Mouse (Mus musculus) olfactory bulb, adult 2 months (tissue): Measurements from ENCODE around the gene Phex. TPM values are rescaled to one million over a fixed set of nuclear protein-coding genes. Genes with fewer than 3 reads are reported as not detected.

ENCODE experiments used
- H3K27ac ChIP-seq: fragments of 200-500 bp; 2 replicates; pipeline ENCODE4 v1.5.1; 2012; ENCODE audit warnings: low read depth, low read length; ENCODE audit not compliant: insufficient read depth
- H3K4me1 ChIP-seq: fragments of 200-500 bp; 2 replicates; pipeline ENCODE4 v1.6.1; 2012; ENCODE audit warnings: low read length; ENCODE audit not compliant: control insufficient read depth, insufficient read depth
- H3K4me3 ChIP-seq: fragments of 200-500 bp; 2 replicates; pipeline ENCODE4 v1.5.1; 2012; ENCODE audit warnings: mild to moderate bottlenecking, low read depth, low read length, moderate library complexity; ENCODE audit not compliant: insufficient read depth
- CTCF ChIP-seq: fragments of 200-500 bp; IDR thresholded peaks from 2 replicates; pipeline ENCODE4 v1.5.1; 2012; ENCODE audit warnings: low read depth, mild to moderate bottlenecking, low read length, moderate library complexity; ENCODE audit not compliant: insufficient read depth
- POLR2A ChIP-seq: fragments of 200-500 bp; IDR thresholded peaks from 2 replicates; pipeline ENCODE4 v1.6.1; 2012; ENCODE audit warnings: mild to moderate bottlenecking, low read depth, low read length, moderate library complexity; ENCODE audit not compliant: insufficient read depth
- WGBS: fragments of 180-500 bp; shearing (Covaris S2); methylation state at CpG from one replicate; pipeline ENCODE4 v1.1.7; 2018; 5-methylcytosine and 5-hydroxymethylcytosine counted together
- polyA plus RNA-seq: library from polyadenylated mRNA; stranded (reverse); fragments of >200 nt; gene quantifications from 2 replicates; pipeline ENCODE4 v1.2.4, GENCODE M21; 2012; ENCODE audit warnings: low replicate concordance; ENCODE audit not compliant: missing spikeins, insufficient read depth, insufficient read length

Gene Phex
- polyA plus RNA-seq, 1 experiment: not detected

- WGBS: 64% methylated on average over 1 of the region's 1 CpGs
- Histone ChIP-seq H3K4me1 (no peaks in the 10 kb centered on the region), H3K4me3 (no peak overlapping the region), H3K27ac (no peak overlapping the region)
- TF ChIP-seq POLR2A: no peak
These were observed 86.7 kb downstream of the Phex start for GRCm38 (mm10) chrX:157328396-157328795.

GRCm38 (mm10) chrX:157327756-157328155, 87.4 kb downstream of the Phex start:
- no peaks in the 10 kb centered on the region for H3K4me1 ChIP-seq
- WGBS: 94% methylated on average over 3 of the region's 3 CpGs
- no peak for TF ChIP-seq CTCF
- no peak for TF ChIP-seq POLR2A
- H3K27ac ChIP-seq: no peak overlapping the region
- H3K4me3 ChIP-seq: no peak overlapping the region

- Histone ChIP-seq H3K4me3 (no peak overlapping the region), H3K27ac (no peak overlapping the region), H3K4me1 (no peaks in the 10 kb centered on the region)
- WGBS: 81% methylated on average over 3 of the region's 3 CpGs
- TF ChIP-seq POLR2A (no peak), CTCF (no peak)
These were observed 90.7 kb downstream of the Phex start for GRCm38 (mm10) chrX:157324396-157324795.

GRCm38 (mm10) chrX:157310331-157310730, 104.8 kb downstream of the Phex start:
- Histone ChIP-seq H3K4me1 (no peaks in the 10 kb centered on the region; the same call in 1 of the 2 replicates), H3K4me3 (no peak overlapping the region), H3K27ac (no peak overlapping the region)
- TF ChIP-seq POLR2A (no peak), CTCF (no peak)
- WGBS: 49% methylated on average over 3 of the region's 3 CpGs

- WGBS: 87% methylated on average over 1 of the region's 1 CpGs
- H3K4me3 ChIP-seq: no peak overlapping the region
- H3K4me1 ChIP-seq: no peaks in the 10 kb centered on the region; the same call in 1 of the 2 replicates
- TF ChIP-seq POLR2A (no peak), CTCF (no peak)
- H3K27ac ChIP-seq: no peak overlapping the region
These were observed 106.9 kb downstream of the Phex start for GRCm38 (mm10) chrX:157308171-157308570.

GRCm38 (mm10) chrX:157307411-157307810, 107.7 kb downstream of the Phex start:
- Histone ChIP-seq H3K4me3 (no peak overlapping the region), H3K27ac (no peak overlapping the region), H3K4me1 (no peaks in the 10 kb centered on the region; the same call in 1 of the 2 replicates)
- no peak for TF ChIP-seq POLR2A
- TF ChIP-seq CTCF: no peak
- 14% methylated on average over 3 of the region's 3 CpGs for WGBS

- no peak overlapping the region for H3K27ac ChIP-seq
- no peak for TF ChIP-seq POLR2A
- no peak for TF ChIP-seq CTCF
- H3K4me1 ChIP-seq: no peaks in the 10 kb centered on the region; the same call in 1 of the 2 replicates
- 44% methylated on average over 4 of the region's 4 CpGs for WGBS
- no peak overlapping the region for H3K4me3 ChIP-seq
These were observed 108.2 kb downstream of the Phex start for GRCm38 (mm10) chrX:157306796-157307405.

- no peak overlapping the region for H3K27ac ChIP-seq
- TF ChIP-seq CTCF (no peak), POLR2A (no peak)
- H3K4me3 ChIP-seq: no peak overlapping the region
- no peaks in the 10 kb centered on the region; the same call in 1 of the 2 replicates for H3K4me1 ChIP-seq
- 76% methylated on average over 5 of the region's 5 CpGs for WGBS
These were observed 109.3 kb downstream of the Phex start for GRCm38 (mm10) chrX:157305852-157306232.

- Histone ChIP-seq H3K27ac (no peak overlapping the region), H3K4me3 (no peak overlapping the region)
- WGBS: 43% methylated on average over 6 of the region's 6 CpGs
These were observed 109.8 kb downstream of the Phex start for GRCm38 (mm10) chrX:157305193-157305851.

GRCm38 (mm10) chrX:157292411-157292810, 122.7 kb downstream of the Phex start:
- no peak overlapping the region for H3K4me3 ChIP-seq
- no peak overlapping the region for H3K27ac ChIP-seq
- H3K4me1 ChIP-seq: no peaks in the 10 kb centered on the region
- TF ChIP-seq CTCF: no peak
- no peak for TF ChIP-seq POLR2A

More at GRCm38 (mm10) chrX:157305193-157305851, 109.8 kb downstream of the Phex start:
- no peaks in the 10 kb centered on the region; the same call in 1 of the 2 replicates for H3K4me1 ChIP-seq
- TF ChIP-seq CTCF (no peak), POLR2A (no peak)
